Mouse (Mus musculus): ENCODE results near the gene C1qtnf1. TPM values are rescaled to one million over a fixed set of nuclear protein-coding genes. Genes with fewer than 3 reads are reported as not detected.

C1qtnf1 gene
- polyA plus RNA-seq, 1 experiment from 2014 or later: 1.9 TPM

GRCm38 (mm10) chr11:118475496-118476083 lies 47.6 kb downstream of the C1qtnf1 start:
- WGBS (ENCODE audit: insufficient replicate concordance): 78% methylated on average over 7 of the region's 7 CpGs
- Histone ChIP-seq H3K4me3 (replicated peaks) (no peak overlapping the region), H3K9ac (no peak overlapping the region), H3K4me1 (replicated peaks) (peaks cover 62% of the 10 kb centered on the region), H3K27ac (replicated peaks) (no peak overlapping the region), H3K27me3 (no peaks in the 10 kb centered on the region), H3K9me3 (replicated peaks) (no peaks in the 10 kb centered on the region), H3K36me3 (replicated peaks) (peaks cover 5% of the 10 kb centered on the region), H3K4me2 (no peak overlapping the region)
- no peak for ATAC-seq (ENCODE audit: insufficient read depth)

GRCm38 (mm10) chr11:118476396-118477373 lies 48.7 kb downstream of the C1qtnf1 start, which contains the start of gene Engase:
Gene Engase (plus strand): TSS chr11:118476829.
- Histone ChIP-seq H3K9ac (peak within 1 kb of the TSS; percentile 81), H3K4me3 (replicated peaks) (peak within 1 kb of the TSS; percentile 79), H3K36me3 (replicated peaks) (peaks cover 10% of the 10 kb centered on the region), H3K27me3 (no peaks in the 10 kb centered on the region), H3K4me2 (peak within 1 kb of the TSS; percentile 97), H3K4me1 (replicated peaks) (peaks cover 55% of the 10 kb centered on the region), H3K27ac (replicated peaks) (peak within 1 kb of the TSS; percentile 65), H3K9me3 (replicated peaks) (no peaks in the 10 kb centered on the region)
- peak; percentile 99 for ATAC-seq (ENCODE audit: insufficient read depth)
- WGBS (ENCODE audit: insufficient replicate concordance): 1% methylated on average over 57 of the region's 57 CpGs

GRCm38 (mm10) chr11:118479776-118480175 lies 51.8 kb downstream of the C1qtnf1 start:
- no peaks in the 10 kb centered on the region for H3K27me3 ChIP-seq
- peaks cover 31% of the 10 kb centered on the region for H3K4me1 ChIP-seq (replicated peaks)
- H3K27ac ChIP-seq (replicated peaks): no peak overlapping the region
- H3K4me2 ChIP-seq: no peak overlapping the region
- ATAC-seq (ENCODE audit: insufficient read depth): no peak
- H3K9me3 ChIP-seq (replicated peaks): no peaks in the 10 kb centered on the region
- no peak overlapping the region for H3K4me3 ChIP-seq (replicated peaks)
- H3K9ac ChIP-seq: no peak overlapping the region
- 61% methylated on average over 12 of the region's 12 CpGs for WGBS (ENCODE audit: insufficient replicate concordance)
- peaks cover 37% of the 10 kb centered on the region for H3K36me3 ChIP-seq (replicated peaks)

GRCm38 (mm10) chr11:118481231-118481630 lies 53.2 kb downstream of the C1qtnf1 start:
- no peak for ATAC-seq (ENCODE audit: insufficient read depth)
- peaks cover 43% of the 10 kb centered on the region for H3K36me3 ChIP-seq (replicated peaks)
- no peak overlapping the region for H3K27ac ChIP-seq (replicated peaks)
- H3K4me1 ChIP-seq (replicated peaks): peaks cover 22% of the 10 kb centered on the region
- WGBS (ENCODE audit: insufficient replicate concordance): 84% methylated on average over 11 of the region's 11 CpGs
- no peaks in the 10 kb centered on the region for H3K27me3 ChIP-seq
- no peak overlapping the region for H3K9ac ChIP-seq
- H3K9me3 ChIP-seq (replicated peaks): no peaks in the 10 kb centered on the region
- H3K4me2 ChIP-seq: no peak overlapping the region
- H3K4me3 ChIP-seq (replicated peaks): no peak overlapping the region

GRCm38 (mm10) chr11:118481751-118482150 lies 53.7 kb downstream of the C1qtnf1 start:
- Histone ChIP-seq H3K4me1 (replicated peaks) (peaks cover 19% of the 10 kb centered on the region), H3K9me3 (replicated peaks) (no peaks in the 10 kb centered on the region), H3K36me3 (replicated peaks) (peaks cover 47% of the 10 kb centered on the region), H3K4me3 (replicated peaks) (no peak overlapping the region), H3K27ac (replicated peaks) (no peak overlapping the region), H3K9ac (no peak overlapping the region), H3K27me3 (no peaks in the 10 kb centered on the region), H3K4me2 (no peak overlapping the region)
- no peak for ATAC-seq (ENCODE audit: insufficient read depth)
- WGBS (ENCODE audit: insufficient replicate concordance): 76% methylated on average over 14 of the region's 14 CpGs

GRCm38 (mm10) chr11:118484169-118484568 lies 56.2 kb downstream of the C1qtnf1 start:
- Histone ChIP-seq H3K4me1 (replicated peaks) (no peaks in the 10 kb centered on the region), H3K27ac (replicated peaks) (no peak overlapping the region), H3K27me3 (no peaks in the 10 kb centered on the region), H3K9ac (no peak overlapping the region), H3K4me3 (replicated peaks) (no peak overlapping the region), H3K4me2 (no peak overlapping the region), H3K9me3 (replicated peaks) (no peaks in the 10 kb centered on the region), H3K36me3 (replicated peaks) (peaks cover 44% of the 10 kb centered on the region)
- 82% methylated on average over 8 of the region's 8 CpGs for WGBS (ENCODE audit: insufficient replicate concordance)
- ATAC-seq (ENCODE audit: insufficient read depth): no peak

GRCm38 (mm10) chr11:118485338-118485737 lies 57.3 kb downstream of the C1qtnf1 start:
- Histone ChIP-seq H3K4me1 (replicated peaks) (peaks cover 2% of the 10 kb centered on the region), H3K36me3 (replicated peaks) (peaks cover 43% of the 10 kb centered on the region), H3K27ac (replicated peaks) (no peak overlapping the region), H3K27me3 (no peaks in the 10 kb centered on the region), H3K4me3 (replicated peaks) (no peak overlapping the region), H3K9me3 (replicated peaks) (no peaks in the 10 kb centered on the region), H3K4me2 (no peak overlapping the region), H3K9ac (no peak overlapping the region)
- ATAC-seq (ENCODE audit: insufficient read depth): no peak
- 80% methylated on average over 11 of the region's 11 CpGs for WGBS (ENCODE audit: insufficient replicate concordance)

GRCm38 (mm10) chr11:118485780-118486179 lies 57.8 kb downstream of the C1qtnf1 start:
- Histone ChIP-seq H3K36me3 (replicated peaks) (peaks cover 43% of the 10 kb centered on the region), H3K4me3 (replicated peaks) (no peak overlapping the region), H3K27me3 (no peaks in the 10 kb centered on the region), H3K4me1 (replicated peaks) (peaks cover 7% of the 10 kb centered on the region), H3K4me2 (no peak overlapping the region), H3K9me3 (replicated peaks) (no peaks in the 10 kb centered on the region), H3K27ac (replicated peaks) (no peak overlapping the region), H3K9ac (no peak overlapping the region)
- ATAC-seq (ENCODE audit: insufficient read depth): no peak
- 79% methylated on average over 3 of the region's 3 CpGs for WGBS (ENCODE audit: insufficient replicate concordance)

- Histone ChIP-seq H3K4me1 (replicated peaks) (peaks cover 7% of the 10 kb centered on the region), H3K27me3 (no peaks in the 10 kb centered on the region), H3K27ac (replicated peaks) (no peak overlapping the region), H3K9me3 (replicated peaks) (no peaks in the 10 kb centered on the region), H3K36me3 (replicated peaks) (peaks cover 39% of the 10 kb centered on the region), H3K4me3 (replicated peaks) (no peak overlapping the region), H3K4me2 (no peak overlapping the region), H3K9ac (no peak overlapping the region)
- WGBS (ENCODE audit: insufficient replicate concordance): 75% methylated on average over 6 of the region's 6 CpGs
- no peak for ATAC-seq (ENCODE audit: insufficient read depth)
Observed at GRCm38 (mm10) chr11:118486281-118486680, 58.3 kb downstream of the C1qtnf1 start.

- Histone ChIP-seq H3K9me3 (replicated peaks) (no peaks in the 10 kb centered on the region), H3K27ac (replicated peaks) (no peak overlapping the region), H3K4me1 (replicated peaks) (peaks cover 7% of the 10 kb centered on the region), H3K4me3 (replicated peaks) (no peak overlapping the region), H3K9ac (no peak overlapping the region), H3K36me3 (replicated peaks) (peaks cover 33% of the 10 kb centered on the region), H3K4me2 (no peak overlapping the region), H3K27me3 (no peaks in the 10 kb centered on the region)
- no peak for ATAC-seq (ENCODE audit: insufficient read depth)
- 80% methylated on average over 29 of the region's 29 CpGs for WGBS (ENCODE audit: insufficient replicate concordance)
Observed at GRCm38 (mm10) chr11:118486881-118487772, 59.1 kb downstream of the C1qtnf1 start.
